Mouse (Mus musculus) brain, embryonic 14.5 days (tissue): ENCODE measurements around the gene Apoa5.

Experiments used
- CTCF ChIP-seq: fragments of 200-500 bp; IDR thresholded peaks from 2 replicates; pipeline ENCODE4 v1.5.1; 2012; ENCODE audit warnings: inconsistent platforms, mild to moderate bottlenecking, moderate library complexity, borderline replicate concordance; ENCODE audit not compliant: insufficient read depth, insufficient read length; ENCODE audit errors: extremely low read depth
- POLR2A ChIP-seq: fragments of 200-500 bp; IDR thresholded peaks from 2 replicates; pipeline ENCODE4 v1.6.1; 2012; ENCODE audit warnings: mild to moderate bottlenecking, inconsistent platforms, borderline replicate concordance; ENCODE audit not compliant: poor library complexity, insufficient read depth, insufficient read length, severe bottlenecking; ENCODE audit errors: extremely low read depth

DNA sequence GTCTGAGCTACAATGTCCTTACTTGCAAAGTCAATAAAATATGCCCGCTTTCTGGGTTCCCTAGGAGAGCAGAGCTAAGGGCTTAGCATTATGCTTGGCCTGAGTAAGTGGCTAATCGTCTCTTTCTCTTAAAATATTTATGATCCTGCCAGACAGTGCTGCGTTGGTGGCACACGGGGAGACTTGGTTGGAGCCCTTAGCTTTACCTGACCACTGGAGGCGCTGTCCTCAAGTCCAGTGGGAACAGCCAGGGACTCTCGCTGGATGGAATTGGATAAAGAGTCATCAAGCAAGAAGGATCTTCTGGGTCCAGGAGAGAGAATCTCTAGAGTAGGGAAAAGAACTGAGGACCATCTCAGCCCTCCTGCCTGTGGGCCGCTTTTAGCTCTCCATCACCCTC is 40.7 kb downstream of the Apoa5 start:
- TF ChIP-seq CTCF (peak; percentile 57), POLR2A (no peak)
